Mouse (Mus musculus): ENCODE results near the gene AA986860. TPM values are rescaled to one million over a fixed set of nuclear protein-coding genes. Genes with fewer than 3 reads are reported as not detected.

Gene AA986860
- polyA plus RNA-seq, 1 experiment, result 1.8 TPM

DNA sequence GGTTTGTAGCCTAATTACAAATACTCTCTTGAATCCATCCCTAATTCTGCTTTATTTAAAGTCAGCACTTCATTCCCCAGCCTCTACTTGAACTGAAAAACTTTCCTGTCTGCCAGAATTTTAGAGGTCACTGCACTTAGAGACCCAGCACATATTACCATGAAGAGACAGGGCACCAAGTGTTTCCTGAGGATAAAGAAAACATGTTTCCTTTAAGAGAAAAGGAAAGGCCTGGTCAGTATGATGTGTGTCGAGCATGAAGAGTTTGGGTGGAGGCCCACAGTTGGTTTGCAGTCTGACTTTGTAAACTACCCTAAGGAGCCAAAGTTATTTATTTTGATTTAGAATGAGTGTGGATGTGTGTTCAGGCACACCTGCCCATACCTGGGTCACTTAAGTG is 3.7 kb upstream of the AA986860 start:
- Histone ChIP-seq H3K4me1 (ENCODE audit: control insufficient read depth, insufficient read depth, low read length) (no peaks in the 10 kb centered on the region), H3K27me3 (ENCODE audit: control insufficient read depth, insufficient read depth, low read length) (no peaks in the 10 kb centered on the region), H3K36me3 (ENCODE audit: control insufficient read depth, insufficient read depth, low read length) (no peaks in the 10 kb centered on the region), H3K27ac (ENCODE audit: control insufficient read depth, insufficient read depth, low read depth, low read length) (no peak overlapping the region), H3K4me3 (ENCODE audit: control insufficient read depth, low read depth, low read length) (peak overlapping the region; percentile 46; the same call in 1 of the 2 replicates)
- TF ChIP-seq CTCF (IDR thresholded peaks at IDR 0.05; ENCODE audit: control insufficient read depth, insufficient read depth, insufficient replicate concordance, low read depth, low read length) (no peak), POLR2A (IDR thresholded peaks at IDR 0.05; ENCODE audit: control insufficient read depth, low read depth, low read length) (no peak)

DNA sequence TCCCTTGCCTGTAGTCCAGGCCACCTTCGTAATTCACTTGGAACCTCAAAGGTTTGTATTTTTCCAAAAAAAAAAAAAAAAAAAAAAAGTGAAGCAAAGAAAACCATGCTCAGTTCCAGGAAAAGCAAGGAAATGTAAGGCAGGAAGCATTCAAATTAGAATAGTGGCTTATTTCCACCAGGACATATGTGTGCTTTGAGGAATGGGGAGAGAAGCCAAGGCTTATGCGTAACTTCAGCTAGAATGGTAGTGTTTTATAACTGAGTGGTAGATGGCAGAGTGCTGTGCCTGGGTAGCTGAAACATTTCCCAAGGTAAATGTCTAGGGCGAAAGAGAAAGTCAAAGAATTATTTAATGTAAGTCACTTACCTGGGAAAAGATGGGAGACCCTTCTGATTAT is 3.1 kb upstream of the AA986860 start:
- Histone ChIP-seq H3K4me3 (ENCODE audit: control insufficient read depth, low read depth, low read length) (peak overlapping the region; percentile 46; the same call in 1 of the 2 replicates), H3K36me3 (ENCODE audit: control insufficient read depth, insufficient read depth, low read length) (no peaks in the 10 kb centered on the region), H3K4me1 (ENCODE audit: control insufficient read depth, insufficient read depth, low read length) (no peaks in the 10 kb centered on the region), H3K27ac (ENCODE audit: control insufficient read depth, insufficient read depth, low read depth, low read length) (no peak overlapping the region), H3K27me3 (ENCODE audit: control insufficient read depth, insufficient read depth, low read length) (no peaks in the 10 kb centered on the region)
- TF ChIP-seq POLR2A (IDR thresholded peaks at IDR 0.05; ENCODE audit: control insufficient read depth, low read depth, low read length) (no peak), CTCF (IDR thresholded peaks at IDR 0.05; ENCODE audit: control insufficient read depth, insufficient read depth, insufficient replicate concordance, low read depth, low read length) (no peak)

DNA sequence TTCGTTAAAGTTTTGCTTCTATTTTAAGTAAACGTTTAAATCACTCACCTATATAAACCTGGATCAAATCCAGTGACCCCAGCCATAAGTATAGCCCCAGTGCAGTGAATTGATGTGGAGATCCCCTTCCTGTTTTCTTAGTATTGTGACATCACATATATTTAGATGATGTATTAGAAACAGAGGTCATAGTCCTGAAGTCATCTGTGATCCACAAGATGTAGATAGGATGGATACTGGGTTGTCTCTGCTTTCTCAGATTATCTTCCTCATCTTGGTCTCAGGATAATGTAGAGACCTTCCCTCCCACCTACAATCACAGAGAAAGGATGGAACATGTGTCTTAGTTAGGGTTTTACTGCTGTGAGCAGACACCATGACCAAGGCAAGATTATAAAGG is 2.6 kb upstream of the AA986860 start, which contains the start of gene Pfkfb2:
Gene Pfkfb2, minus strand, starts transcription at position 101 of the 400 bp plus-strand sequence.
- no peaks in the 10 kb centered on the region for H3K36me3 ChIP-seq (ENCODE audit: control insufficient read depth, insufficient read depth, low read length)
- H3K27ac ChIP-seq (ENCODE audit: control insufficient read depth, insufficient read depth, low read depth, low read length), result peak within 1 kb of the TSS; percentile 70; the same call in 1 of the 2 replicates
- TF ChIP-seq POLR2A (IDR thresholded peaks at IDR 0.05; ENCODE audit: control insufficient read depth, low read depth, low read length) (no peak), CTCF (IDR thresholded peaks at IDR 0.05; ENCODE audit: control insufficient read depth, insufficient read depth, insufficient replicate concordance, low read depth, low read length) (no peak)
- H3K4me1 ChIP-seq (ENCODE audit: control insufficient read depth, insufficient read depth, low read length), result no peaks in the 10 kb centered on the region
- peak within 1 kb of the TSS; percentile 83 for H3K4me3 ChIP-seq (ENCODE audit: control insufficient read depth, low read depth, low read length)
- no peaks in the 10 kb centered on the region for H3K27me3 ChIP-seq (ENCODE audit: control insufficient read depth, insufficient read depth, low read length)

DNA sequence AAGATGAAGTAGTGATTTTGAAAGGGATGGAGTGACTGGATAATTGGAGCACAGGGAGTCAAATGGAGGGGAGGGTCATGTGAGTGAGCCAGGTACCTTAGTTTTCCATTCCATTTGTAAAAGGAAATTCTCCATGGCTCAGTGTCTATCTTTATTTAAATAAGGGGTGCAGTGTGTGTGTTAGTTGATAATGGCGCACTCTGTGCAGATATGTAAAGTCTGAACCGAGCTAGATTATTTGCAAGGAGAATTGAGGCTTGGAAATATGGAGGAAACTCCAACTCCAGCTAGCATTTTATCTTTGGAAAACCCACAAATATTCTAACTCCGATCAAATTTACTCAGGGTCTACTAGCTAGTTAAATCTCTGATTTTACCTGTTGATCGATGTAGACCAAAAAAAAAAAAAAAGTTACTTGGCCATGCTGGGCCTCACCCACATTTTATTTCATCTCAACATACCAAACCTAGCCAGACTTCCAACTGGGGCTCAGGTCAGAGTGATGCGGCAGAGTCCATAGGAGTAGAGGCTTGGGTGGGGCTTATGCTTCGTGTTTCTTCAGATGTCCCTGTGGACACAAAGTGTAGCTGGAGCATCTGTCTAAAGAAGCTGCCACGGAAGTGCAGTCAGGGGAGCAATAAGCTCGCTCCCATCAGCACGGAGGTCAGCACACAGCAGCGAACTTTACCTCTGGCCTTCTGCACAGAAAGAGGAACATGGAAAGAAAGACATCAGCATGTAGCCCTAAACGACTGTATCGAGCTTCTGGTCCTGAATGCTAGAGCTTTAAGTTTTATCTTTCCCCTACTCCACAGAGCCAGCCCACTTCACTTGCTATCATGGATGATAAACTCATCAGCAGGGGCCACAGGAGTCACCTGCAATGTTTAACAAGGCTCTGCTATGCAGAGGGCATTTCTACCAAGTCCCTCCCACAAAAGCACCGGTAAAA is 1.2 kb downstream of the AA986860 start:
- no peaks in the 10 kb centered on the region for H3K27me3 ChIP-seq (ENCODE audit: control insufficient read depth, insufficient read depth, low read length)
- H3K4me1 ChIP-seq (ENCODE audit: control insufficient read depth, insufficient read depth, low read length), result no peaks in the 10 kb centered on the region
- TF ChIP-seq CTCF (IDR thresholded peaks at IDR 0.05; ENCODE audit: control insufficient read depth, insufficient read depth, insufficient replicate concordance, low read depth, low read length) (no peak), POLR2A (IDR thresholded peaks at IDR 0.05; ENCODE audit: control insufficient read depth, low read depth, low read length) (no peak)
- H3K4me3 ChIP-seq (ENCODE audit: control insufficient read depth, low read depth, low read length), result no peak overlapping the region
- H3K36me3 ChIP-seq (ENCODE audit: control insufficient read depth, insufficient read depth, low read length), result no peaks in the 10 kb centered on the region
- no peak overlapping the region for H3K27ac ChIP-seq (ENCODE audit: control insufficient read depth, insufficient read depth, low read depth, low read length)

DNA sequence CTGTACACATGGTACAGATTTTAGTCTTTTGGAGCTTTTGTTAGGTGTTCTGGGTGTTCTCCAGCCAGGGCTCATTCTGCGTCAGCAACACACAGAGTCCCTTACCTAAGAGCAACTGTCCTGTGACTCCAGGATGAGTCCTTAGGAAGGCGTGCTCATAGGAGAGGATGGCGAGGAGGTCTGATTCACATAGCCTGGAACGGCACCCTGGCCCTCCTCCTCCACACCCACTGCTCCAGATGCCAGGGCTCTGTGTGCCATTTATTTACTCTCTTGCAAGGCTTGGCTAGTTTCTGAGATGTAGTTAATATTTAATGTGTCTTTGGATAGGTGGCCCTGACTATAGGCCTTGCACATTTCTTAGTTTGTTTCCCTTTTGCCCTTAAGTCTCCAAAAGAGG is 1.9 kb downstream of the AA986860 start:
- Histone ChIP-seq H3K27ac (ENCODE audit: control insufficient read depth, insufficient read depth, low read depth, low read length) (no peak overlapping the region), H3K4me3 (ENCODE audit: control insufficient read depth, low read depth, low read length) (no peak overlapping the region), H3K4me1 (ENCODE audit: control insufficient read depth, insufficient read depth, low read length) (no peaks in the 10 kb centered on the region), H3K27me3 (ENCODE audit: control insufficient read depth, insufficient read depth, low read length) (no peaks in the 10 kb centered on the region), H3K36me3 (ENCODE audit: control insufficient read depth, insufficient read depth, low read length) (no peaks in the 10 kb centered on the region)
- TF ChIP-seq POLR2A (IDR thresholded peaks at IDR 0.05; ENCODE audit: control insufficient read depth, low read depth, low read length) (no peak), CTCF (IDR thresholded peaks at IDR 0.05; ENCODE audit: control insufficient read depth, insufficient read depth, insufficient replicate concordance, low read depth, low read length) (no peak)

DNA sequence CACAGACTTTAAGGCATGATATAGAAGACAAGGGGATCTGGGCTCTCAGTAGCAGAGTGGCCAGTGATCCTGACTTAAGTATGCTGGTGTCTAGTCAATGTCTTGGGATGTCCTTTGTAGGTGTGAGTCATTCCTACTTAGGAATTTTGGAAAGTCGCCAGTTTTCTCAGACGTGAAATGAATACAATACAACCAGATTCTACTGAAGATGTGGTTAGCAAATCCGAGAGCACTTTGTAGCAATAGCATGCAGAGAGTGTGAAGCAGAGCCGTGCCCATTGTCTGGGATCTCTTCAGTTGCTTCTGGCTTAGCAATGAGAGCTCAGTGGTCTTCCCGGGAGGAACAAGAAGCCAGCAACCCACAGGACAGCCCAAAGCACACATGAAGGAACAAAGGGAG is 2.7 kb downstream of the AA986860 start:
- H3K4me1 ChIP-seq (ENCODE audit: control insufficient read depth, insufficient read depth, low read length), result no peaks in the 10 kb centered on the region
- no peak overlapping the region for H3K27ac ChIP-seq (ENCODE audit: control insufficient read depth, insufficient read depth, low read depth, low read length)
- no peaks in the 10 kb centered on the region for H3K27me3 ChIP-seq (ENCODE audit: control insufficient read depth, insufficient read depth, low read length)
- H3K36me3 ChIP-seq (ENCODE audit: control insufficient read depth, insufficient read depth, low read length), result no peaks in the 10 kb centered on the region
- TF ChIP-seq CTCF (IDR thresholded peaks at IDR 0.05; ENCODE audit: control insufficient read depth, insufficient read depth, insufficient replicate concordance, low read depth, low read length) (no peak), POLR2A (IDR thresholded peaks at IDR 0.05; ENCODE audit: control insufficient read depth, low read depth, low read length) (no peak)
- H3K4me3 ChIP-seq (ENCODE audit: control insufficient read depth, low read depth, low read length), result no peak overlapping the region

DNA sequence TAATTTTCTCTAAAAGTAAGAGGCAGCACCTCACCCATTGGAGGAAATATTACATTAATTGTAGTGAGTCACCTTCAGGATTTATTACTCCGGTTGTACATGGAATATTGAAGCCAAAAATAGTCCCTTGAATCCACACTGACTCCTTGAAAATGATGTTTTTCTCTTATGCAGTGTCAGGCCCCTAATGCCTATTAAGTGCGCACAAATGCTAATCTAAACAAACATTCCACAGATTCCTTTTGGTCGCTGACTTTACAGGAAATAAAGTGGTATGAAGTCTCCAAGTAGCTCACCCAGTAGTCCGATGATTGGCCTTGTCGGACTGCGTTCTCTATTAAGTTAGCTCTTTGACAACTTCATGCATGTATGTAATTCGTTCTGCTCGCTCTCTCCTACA is 3.1 kb downstream of the AA986860 start:
- no peak for TF ChIP-seq CTCF (IDR thresholded peaks at IDR 0.05; ENCODE audit: control insufficient read depth, insufficient read depth, insufficient replicate concordance, low read depth, low read length)
- TF ChIP-seq POLR2A (IDR thresholded peaks at IDR 0.05; ENCODE audit: control insufficient read depth, low read depth, low read length), result no peak
- no peaks in the 10 kb centered on the region for H3K27me3 ChIP-seq (ENCODE audit: control insufficient read depth, insufficient read depth, low read length)
- no peak overlapping the region for H3K27ac ChIP-seq (ENCODE audit: control insufficient read depth, insufficient read depth, low read depth, low read length)
- H3K4me1 ChIP-seq (ENCODE audit: control insufficient read depth, insufficient read depth, low read length), result no peaks in the 10 kb centered on the region
- H3K4me3 ChIP-seq (ENCODE audit: control insufficient read depth, low read depth, low read length), result no peak overlapping the region
- H3K36me3 ChIP-seq (ENCODE audit: control insufficient read depth, insufficient read depth, low read length), result no peaks in the 10 kb centered on the region
